Mouse (Mus musculus): ENCODE data around the gene Tfap4.
A peak's percentile ranks its signal among the peaks of the same experiment; 100 is the strongest.

Tfap4 gene

DNA sequence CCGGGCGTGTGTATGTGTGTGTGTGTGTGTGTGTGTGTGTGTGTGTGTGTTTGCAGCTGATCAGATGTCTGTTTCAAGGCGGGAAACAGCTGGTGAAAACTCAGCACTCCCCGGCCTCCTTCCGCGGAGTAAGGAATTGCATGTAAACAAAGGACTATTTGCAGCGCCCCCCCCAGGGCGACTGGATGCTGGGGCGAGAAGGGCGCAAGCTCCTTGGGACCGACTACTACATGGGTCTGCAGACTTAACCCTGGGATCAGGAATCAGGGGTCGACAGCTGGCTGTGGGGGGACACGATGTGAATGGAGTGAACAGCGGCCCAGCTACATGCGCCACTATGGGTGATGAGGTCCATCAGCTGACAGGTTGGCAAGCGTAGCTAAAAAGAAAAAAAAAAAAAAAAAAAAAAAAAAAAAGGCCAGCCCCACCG is at the start of gene Tfap4:
Tfap4 (minus strand) TSS at position 140 of the 430 bp plus-strand sequence.
- peak; percentile 69 for DNase-seq (ENCODE audit: low spot score)

- no peak for DNase-seq (ENCODE audit: low spot score)
Measured at GRCm38 (mm10) chr16:4608532-4609059, 48.9 kb upstream of the Tfap4 start.

DNA sequence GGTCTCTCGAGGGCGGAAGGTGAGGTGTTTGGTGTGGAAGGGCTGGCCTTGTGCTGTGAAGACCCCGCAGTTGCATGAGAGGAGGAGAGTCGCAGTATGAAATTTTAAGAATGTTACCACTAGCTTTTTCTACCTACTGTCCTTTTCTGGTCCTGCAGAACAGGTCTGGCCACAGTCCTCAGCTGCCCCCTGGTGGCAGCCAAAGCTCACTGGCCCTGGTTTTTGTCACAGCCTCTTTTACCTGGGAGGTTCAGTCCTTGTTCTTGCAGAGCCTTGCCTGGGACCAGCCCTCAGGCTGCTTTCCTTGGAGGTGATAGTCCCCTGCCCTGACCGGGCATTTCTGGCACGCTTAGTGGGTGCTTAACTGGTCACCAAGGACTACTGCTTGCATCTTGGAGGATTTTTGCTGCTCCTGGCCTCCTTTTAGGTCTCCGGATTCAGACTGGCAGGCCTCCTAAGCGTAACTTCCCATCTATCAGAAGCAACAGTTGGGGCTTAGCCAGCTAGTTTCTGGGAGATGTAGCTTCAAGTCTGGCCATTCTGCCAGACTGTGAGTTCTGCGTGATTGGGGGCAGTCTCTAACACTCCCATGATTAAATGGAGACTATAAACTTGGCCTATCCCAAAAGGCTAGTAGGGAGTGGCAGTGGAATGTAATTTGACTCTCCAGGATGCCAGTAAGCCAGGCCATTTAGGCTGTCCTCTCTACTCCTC is 48.3 kb upstream of the Tfap4 start:
- peak; percentile 76 for DNase-seq (ENCODE audit: low spot score)

GRCm38 (mm10) chr16:4606431-4607084 is 46.9 kb upstream of the Tfap4 start:
- DNase-seq (ENCODE audit: low spot score): no peak

DNA sequence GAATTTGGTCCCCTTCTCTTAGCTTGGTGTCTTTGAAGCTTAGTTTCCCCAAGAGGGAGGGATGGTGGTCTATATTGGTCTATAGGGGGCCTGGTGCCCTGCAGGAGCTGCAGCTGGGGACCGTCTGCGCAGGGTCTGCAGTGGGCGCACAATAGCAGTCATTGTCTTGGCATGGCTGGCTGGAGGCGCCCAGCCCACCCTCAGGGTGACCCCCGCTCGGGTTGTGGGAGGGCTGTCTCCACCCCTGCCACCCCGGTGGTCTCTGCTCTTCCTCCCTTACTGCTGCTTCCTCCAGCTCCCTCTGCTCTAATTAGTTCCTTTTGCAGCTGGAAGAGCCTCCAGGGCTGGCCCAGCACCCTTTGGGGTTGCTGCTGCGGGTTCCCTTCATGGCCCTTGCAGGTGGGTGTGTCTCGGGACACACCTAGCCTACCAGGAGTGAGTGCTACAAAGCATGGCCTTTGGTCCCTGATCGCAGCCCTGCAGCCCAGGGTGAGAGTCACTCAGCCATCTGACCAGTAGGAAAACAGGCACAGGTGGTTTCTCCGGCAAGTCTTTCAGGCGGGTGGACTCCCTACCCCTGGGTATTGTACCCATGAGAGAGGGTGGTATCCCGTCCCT is 46.0 kb upstream of the Tfap4 start:
- DNase-seq (ENCODE audit: low spot score): no peak

- no peak for DNase-seq (ENCODE audit: low spot score)
Measured at GRCm38 (mm10) chr16:4604293-4604837, 44.7 kb upstream of the Tfap4 start.

- no peak for DNase-seq (ENCODE audit: low spot score)
Measured at GRCm38 (mm10) chr16:4603453-4603837, 43.8 kb upstream of the Tfap4 start.

- no peak for DNase-seq (ENCODE audit: low spot score)
Measured at GRCm38 (mm10) chr16:4602766-4603452, 43.3 kb upstream of the Tfap4 start.

DNA sequence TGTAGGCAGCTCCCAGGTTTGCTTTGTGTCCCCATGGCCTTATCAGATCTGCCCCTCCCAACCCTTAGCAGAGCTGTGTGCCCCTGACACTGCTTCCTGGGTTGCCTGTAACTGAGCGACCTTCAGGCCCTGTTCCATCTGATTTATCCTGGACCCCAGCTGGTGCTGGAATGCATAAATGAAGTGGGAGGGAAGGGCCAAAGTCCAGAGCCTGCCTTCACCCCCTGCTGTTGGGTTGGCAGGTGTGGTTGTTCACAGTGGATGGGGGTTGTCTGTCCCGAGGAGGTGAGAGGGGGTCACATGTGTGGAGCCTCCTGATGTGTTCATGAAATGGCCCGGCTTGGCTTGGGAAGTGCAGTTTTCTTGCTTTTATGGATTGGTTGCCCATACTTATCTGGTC is 42.5 kb upstream of the Tfap4 start:
- no peak for DNase-seq (ENCODE audit: low spot score)

GRCm38 (mm10) chr16:4600701-4601310 is 41.2 kb upstream of the Tfap4 start:
- no peak for DNase-seq (ENCODE audit: low spot score)

DNA sequence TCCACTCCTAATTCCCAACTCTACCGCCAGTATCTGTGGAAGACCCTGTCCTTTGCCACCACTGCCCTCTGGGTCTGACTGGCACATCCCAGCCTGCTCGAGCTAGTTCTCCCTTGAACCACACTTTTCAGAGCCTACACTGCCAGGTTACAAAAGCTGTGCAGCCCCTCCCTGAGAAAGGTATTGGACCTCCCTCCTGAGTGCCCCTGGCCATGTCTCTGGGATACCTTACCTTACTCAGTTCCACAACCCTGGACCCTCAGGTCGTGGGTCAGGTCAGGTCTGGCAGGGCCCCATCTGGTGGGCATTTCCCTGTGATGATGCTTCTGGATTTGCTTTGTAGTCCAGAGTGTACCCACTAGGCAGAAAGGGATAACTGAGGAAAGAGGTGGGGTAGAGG is 40.0 kb upstream of the Tfap4 start:
- DNase-seq (ENCODE audit: low spot score): no peak

- DNase-seq (ENCODE audit: low spot score): no peak
Measured at GRCm38 (mm10) chr16:4598891-4599543, 39.4 kb upstream of the Tfap4 start.

GRCm38 (mm10) chr16:4598041-4598440 is 38.4 kb upstream of the Tfap4 start:
- DNase-seq (ENCODE audit: low spot score): no peak

- DNase-seq (ENCODE audit: low spot score): no peak
Measured at GRCm38 (mm10) chr16:4597296-4597695, 37.6 kb upstream of the Tfap4 start.

- no peak for DNase-seq (ENCODE audit: low spot score)
Measured at GRCm38 (mm10) chr16:4596836-4597235, 37.2 kb upstream of the Tfap4 start.

DNA sequence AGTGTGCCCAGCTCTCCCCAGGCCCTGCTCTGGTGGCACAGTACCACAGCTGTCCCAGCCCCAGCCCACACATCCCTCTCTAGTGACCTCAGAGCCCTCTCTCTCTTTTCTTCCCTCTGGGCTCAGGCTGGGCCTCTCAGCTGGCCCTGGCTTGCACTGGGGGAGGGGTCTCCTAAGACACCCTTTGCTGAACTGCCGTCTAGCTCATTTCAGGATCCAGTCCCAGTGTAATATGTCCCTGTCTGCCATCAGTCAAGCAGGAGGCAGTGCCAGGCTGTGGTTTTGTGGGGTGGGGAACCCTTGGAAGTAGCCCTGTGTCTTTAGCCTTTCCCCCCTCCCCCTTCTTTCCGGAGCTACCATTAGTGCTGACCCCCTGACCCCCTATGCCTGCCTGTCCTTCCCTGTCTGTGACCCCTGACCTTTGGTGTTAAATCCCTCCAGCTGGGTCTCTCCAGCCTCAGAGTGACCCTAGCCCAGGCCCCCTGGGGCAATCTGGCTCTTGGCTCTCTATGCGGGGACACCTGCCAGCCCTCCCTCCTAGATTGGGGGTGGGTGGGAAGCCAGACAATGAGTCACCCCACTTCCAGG is 36.6 kb upstream of the Tfap4 start:
- DNase-seq (ENCODE audit: low spot score): no peak

DNA sequence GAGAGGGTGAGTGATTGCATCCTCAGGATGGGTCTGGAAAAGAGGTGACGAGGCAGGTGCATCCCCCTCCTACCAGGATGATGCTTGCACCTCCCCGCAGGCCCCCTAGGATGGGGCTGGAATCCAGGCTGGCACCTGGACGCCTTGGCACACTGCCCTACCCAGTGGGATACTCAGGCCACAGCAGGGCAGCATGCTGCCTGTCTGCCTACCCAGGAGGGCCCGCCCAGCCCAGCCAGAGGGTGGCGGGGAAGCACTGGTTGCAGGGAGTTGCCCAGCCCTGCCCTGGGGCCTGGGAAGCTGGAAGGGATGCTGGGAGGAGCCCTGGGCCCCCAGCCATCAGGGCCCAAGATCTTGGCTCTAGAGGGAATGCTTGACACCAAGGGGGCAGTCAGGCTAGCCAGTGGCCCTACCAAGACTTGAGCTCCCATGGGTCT is 35.9 kb upstream of the Tfap4 start:
- peak; percentile 46 for DNase-seq (ENCODE audit: low spot score)

- no peak for DNase-seq (ENCODE audit: low spot score)
Measured at GRCm38 (mm10) chr16:4594814-4595526, 35.3 kb upstream of the Tfap4 start.

- DNase-seq (ENCODE audit: low spot score): peak; percentile 49
Measured at GRCm38 (mm10) chr16:4593971-4594813, 34.5 kb upstream of the Tfap4 start, which contains the start of gene Glis2. Gene Glis2 (plus strand): TSS chr16:4594713.

Data from urinary bladder, postnatal 25 days (tissue).